Comparison of ENCODE assay signal across 8 mouse cellular contexts in genomic region chr14:30591417-30591816, GRCm38 (mm10). TPM values are rescaled to one million over a fixed set of nuclear protein-coding genes. Genes with fewer than 3 reads are reported as not detected.
A peak's percentile ranks its signal among the peaks of the same experiment; 100 is the strongest.
DNase-seq lines count a peak whose midpoint lies in the region; ATAC-seq and TF ChIP-seq lines count a peak whose summit lies in the region.

No protein-coding gene starts in this region.

- peak; percentile 86 for DNase-seq in intestine, embryonic 14.5 days (ENCODE audit: low spot score)
- peak; percentile 39 for DNase-seq in c-Kit-positive CD71-positive TER-119-negative erythroid progenitor cells, embryonic 14.5 days (ENCODE audit: low read depth)
- peak; percentile 55 to 64 for DNase-seq in frontal cortex, postnatal 25 days (ENCODE audit: low spot score in 2 of 2)
- peak; percentile 26 for DNase-seq in hindlimb bud, embryonic 11.5 days (ENCODE audit: extremely low spot score, low read depth, low spot score)
- peak; percentile 80 to 85 for DNase-seq in left cerebral cortex, postnatal 14 days (ENCODE audit: low spot score in 2 of 2)

- no peak overlapping the region for H3K4me3 ChIP-seq in intestine, embryonic 14.5 days (ENCODE audit: low read depth, low read length)
- no peak overlapping the region for H3K4me3 ChIP-seq in intestine, embryonic 15.5 days (replicated peaks)
- H3K4me3 ChIP-seq in myocyte: no peak overlapping the region
- H3K4me3 ChIP-seq in testis, adult 2 months (ENCODE audit: control insufficient read depth, low read depth, low read length): no peak overlapping the region

- H3K4me2 ChIP-seq in intestine, embryonic 14.5 days (ENCODE audit: low read length): no peak overlapping the region; the same call in 1 of the 2 replicates
- H3K4me2 ChIP-seq in intestine, embryonic 15.5 days (replicated peaks): no peak overlapping the region
- H3K4me2 ChIP-seq in myocyte (ENCODE audit: low read depth): peak overlapping the region; percentile 33

- no peaks in the 10 kb centered on the region for H3K27me3 ChIP-seq in intestine, embryonic 14.5 days (replicated peaks; ENCODE audit: control insufficient read depth, insufficient read depth, low read length)
- H3K27me3 ChIP-seq in intestine, embryonic 15.5 days (replicated peaks): no peaks in the 10 kb centered on the region
- H3K27me3 ChIP-seq in myocyte (ENCODE audit: control insufficient read depth, insufficient read depth, insufficient read length): no peaks in the 10 kb centered on the region
- no peaks in the 10 kb centered on the region for H3K27me3 ChIP-seq in testis, adult 2 months (ENCODE audit: control insufficient read depth, insufficient read depth, low read length)

- peaks cover 12% of the 10 kb centered on the region; the same call in 1 of the 2 replicates for H3K36me3 ChIP-seq in intestine, embryonic 14.5 days (ENCODE audit: control insufficient read depth, insufficient read depth, low read length)
- 0 out of 2 replicates have a peak, but pooled peaks cover 3% of the 10 kb centered on the region for H3K36me3 ChIP-seq in intestine, embryonic 15.5 days
- H3K36me3 ChIP-seq in myocyte (ENCODE audit: control insufficient read depth, insufficient read depth): no peaks in the 10 kb centered on the region
- H3K36me3 ChIP-seq in testis, adult 2 months (ENCODE audit: control insufficient read depth, insufficient read depth, low read length): no peaks in the 10 kb centered on the region

- H3K27ac ChIP-seq in intestine, embryonic 14.5 days (ENCODE audit: low read depth): no peak overlapping the region
- no peak overlapping the region for H3K27ac ChIP-seq in intestine, embryonic 15.5 days
- no peak overlapping the region for H3K27ac ChIP-seq in testis, adult 2 months (ENCODE audit: control insufficient read depth, insufficient read depth, low read depth, low read length)

- 8% methylated on average over 6 of the region's 6 CpGs for WGBS in intestine, embryonic 14.5 days
- WGBS in intestine, embryonic 15.5 days: 9% methylated on average over 6 of the region's 6 CpGs

- no peak for TF ChIP-seq POLR2A in myocyte (IDR thresholded peaks at IDR 0.05; ENCODE audit: insufficient read length, low read depth)
- no peak for TF ChIP-seq POLR2A in testis, adult 2 months (IDR thresholded peaks at IDR 0.05; ENCODE audit: control insufficient read depth, low read depth, low read length)

- 0 out of 2 replicates have a peak, but pooled peaks have one; percentile 21 for ATAC-seq in intestine, embryonic 14.5 days (replicated peaks; ENCODE audit: low FRiP score, low TSS enrichment, low read depth)
- no peak for ATAC-seq in intestine, embryonic 15.5 days

- H3K79me2 ChIP-seq in myocyte (ENCODE audit: control insufficient read depth, insufficient read depth): no peaks in the 10 kb centered on the region

- intact Hi-C loops in left cerebral cortex, postnatal 14 days (cut with DNase I): loop anchor here (1.0 to 5.0 kb wide), 4 partner anchors 36 to 276 kb away; partner anchors contain the start of genes Prkcd and Rft1

- no peaks in the 10 kb centered on the region for H3K9me3 ChIP-seq in intestine, embryonic 14.5 days (ENCODE audit: control insufficient read depth, low read length)
- H3K9me3 ChIP-seq in intestine, embryonic 15.5 days: no peaks in the 10 kb centered on the region

- H3ac ChIP-seq in myocyte (ENCODE audit: control insufficient read depth, insufficient read length): no peak overlapping the region

- H3K4me1 ChIP-seq in intestine, embryonic 14.5 days (replicated peaks; ENCODE audit: control insufficient read depth, insufficient read depth, low read length): peaks cover 17% of the 10 kb centered on the region
- peaks cover 32% of the 10 kb centered on the region for H3K4me1 ChIP-seq in intestine, embryonic 15.5 days (replicated peaks)
- no peaks in the 10 kb centered on the region for H3K4me1 ChIP-seq in testis, adult 2 months (ENCODE audit: control insufficient read depth, insufficient read depth, low read length)

- peak; percentile 91; the same call in 1 of the 2 replicates for TF ChIP-seq CTCF in testis, adult 2 months (IDR thresholded peaks at IDR 0.05; ENCODE audit: control insufficient read depth, insufficient read depth, insufficient replicate concordance, low read depth, low read length)

- no peak overlapping the region for H3K9ac ChIP-seq in intestine, embryonic 14.5 days (ENCODE audit: low read length)
- no peak overlapping the region for H3K9ac ChIP-seq in intestine, embryonic 15.5 days

TF ChIP-seq in myocyte, 11 proteins besides CTCF, POLR2A, EP300 and RAD21:
- TF ChIP-seq SRF (IDR thresholded peaks at IDR 0.05; ENCODE audit: control insufficient read depth, insufficient read length, low read depth) (no peak), MYOD1 (IDR thresholded peaks at IDR 0.05; ENCODE audit: control insufficient read depth in 1 of 3, insufficient read length in 2 of 3, low read depth in 2 of 3) (peak in 1 of 3 experiments; percentile 22), POLR2AphosphoS2 (IDR thresholded peaks at IDR 0.05; ENCODE audit: insufficient read length, low read depth) (peak; percentile 77)

RNA-seq across cellular contexts. Expression of gene Prkcd, which starts 34.6 kb away (rescaled TPM):
- 43.2 and 46.5 TPM in 2 replicates for polyA plus RNA-seq in intestine, embryonic 14.5 days (2014; fragmentation: Nextera tagmentation; extraction: Ambion mirVana)
- 57.2 and 58.3 TPM in 2 replicates for polyA plus RNA-seq in intestine, embryonic 15.5 days (2015; fragmentation: Nextera tagmentation; extraction: Ambion mirVana)
- total RNA-seq in left cerebral cortex, postnatal 14 days (2021): 10 to 100 TPM; 12.5 to 15.7 TPM
- 23.6 TPM for polyA plus RNA-seq in myocyte (2012; fragmentation: generic; extraction: Trizol)
- polyA plus RNA-seq in testis, adult 2 months (2012; rRNA removed): 240 and 255 TPM in 2 replicates

RNA-seq across cellular contexts. Expression of gene Tkt, which starts 43.3 kb away (rescaled TPM):
- 134 and 167 TPM in 2 replicates for polyA plus RNA-seq in intestine, embryonic 14.5 days (2014; fragmentation: Nextera tagmentation; extraction: Ambion mirVana)
- 358 and 367 TPM in 2 replicates for polyA plus RNA-seq in intestine, embryonic 15.5 days (2015; fragmentation: Nextera tagmentation; extraction: Ambion mirVana)
- 100 to 1,000 TPM; 171 to 188 TPM for total RNA-seq in left cerebral cortex, postnatal 14 days (2021)
- 53.0 TPM for polyA plus RNA-seq in myocyte (2012; fragmentation: generic; extraction: Trizol)
- 12.4 and 15.4 TPM in 2 replicates for polyA plus RNA-seq in testis, adult 2 months (2012; rRNA removed)

Comparison
In these comparisons a context has a peak if more than half of its experiments do, and no peak if none do; other contexts are left out.
1. DNase-seq: peak in every context shown above with its lines; median percentile 86 in intestine, embryonic 14.5 days; 82 in left cerebral cortex, postnatal 14 days; 60 in frontal cortex, postnatal 25 days; 39 in c-Kit-positive CD71-positive TER-119-negative erythroid progenitor cells, embryonic 14.5 days; 26 in hindlimb bud, embryonic 11.5 days.